Mouse (Mus musculus) stomach, adult 2 months (tissue): ENCODE results near the gene Aldh4a1. TPM values are rescaled to one million over a fixed set of nuclear protein-coding genes. Genes with fewer than 3 reads are reported as not detected.

Experiments used
- polyA plus RNA-seq: library from polyadenylated mRNA; depleted of rRNA; stranded (reverse); fragments of >200 nt; gene quantifications from 2 replicates; pipeline ENCODE4 v1.2.3, GENCODE M21; 2012; rRNA removed

The Aldh4a1 gene
- 20.8 and 26.3 TPM in 2 replicates for polyA plus RNA-seq

DNA sequence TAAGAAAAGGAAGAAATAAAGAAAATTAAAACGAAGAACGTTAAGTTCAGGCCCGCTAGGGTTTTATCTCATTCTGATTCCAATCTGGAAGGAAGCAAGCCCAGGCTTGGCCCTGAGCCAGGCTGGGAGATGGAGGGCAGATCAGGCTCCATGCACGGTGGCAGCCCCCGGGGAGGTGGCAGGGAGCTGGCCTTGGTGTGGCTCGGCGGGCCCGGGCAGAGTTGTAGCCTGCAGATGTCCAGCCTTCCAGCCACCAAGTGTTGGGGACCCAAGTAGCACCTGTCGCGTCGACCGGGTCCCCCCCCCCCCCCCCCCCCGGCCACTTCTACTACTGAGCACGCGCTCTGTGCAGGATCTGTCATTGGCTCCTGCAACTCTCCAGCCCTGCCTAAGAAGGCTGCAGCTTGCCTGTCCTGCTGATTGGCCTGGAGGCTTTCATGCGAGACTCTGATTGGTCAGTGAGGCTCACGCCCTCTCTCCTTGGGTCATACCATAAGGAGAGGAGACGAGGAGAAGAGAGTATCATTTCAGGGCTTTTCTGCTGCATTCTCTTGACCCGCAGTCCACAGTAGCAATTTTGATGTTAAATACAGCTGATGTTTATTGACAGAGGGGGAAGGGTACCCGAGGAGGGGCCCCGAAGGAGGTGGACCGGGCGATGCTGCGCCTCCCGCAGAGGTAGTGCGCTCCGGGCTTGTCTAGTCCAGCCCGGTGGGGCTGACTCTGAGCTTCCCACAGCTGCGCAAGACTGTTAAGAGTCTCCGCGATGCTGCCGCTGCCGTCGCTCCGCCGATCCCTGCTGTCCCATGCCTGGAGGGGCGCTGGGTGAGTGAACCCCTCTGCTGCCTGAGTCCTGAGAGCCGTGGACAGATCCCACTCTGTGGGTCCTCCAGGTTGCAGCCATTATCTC lies at the start of gene Aldh4a1:
Gene Aldh4a1, plus strand, starts transcription at position 494 of the 910 bp plus-strand sequence.

GRCm38 (mm10) chr4:139602357-139603244 lies 20.1 kb upstream of the Aldh4a1 start, which contains the start of gene Gm21969:
Gene Gm21969, plus strand, starts transcription at chr4:139603186.

DNA sequence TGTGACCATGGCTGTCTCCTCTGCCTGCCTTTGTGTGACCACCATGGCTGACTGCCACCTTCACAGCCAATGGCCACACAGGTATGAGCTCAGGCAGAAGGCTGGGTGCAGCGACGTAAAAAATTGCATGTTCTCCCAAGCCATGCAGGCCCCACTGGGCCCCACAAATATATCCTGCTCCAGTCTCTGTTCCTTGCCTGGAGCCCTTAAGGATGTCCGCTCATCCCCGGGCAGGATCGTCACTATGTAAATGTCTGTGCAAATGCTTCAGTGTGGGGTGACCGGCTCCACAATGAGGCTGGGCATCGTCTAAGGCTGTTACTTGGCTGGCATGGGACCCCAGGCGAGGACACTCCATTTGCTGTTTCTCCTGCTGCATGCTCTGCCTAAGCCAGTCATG lies 30.6 kb downstream of the Aldh4a1 start, which contains the start of gene Tas1r2:
Gene Tas1r2, plus strand, starts transcription at position 301 of the 400 bp plus-strand sequence.

Other genes starting within 250 kb of the Aldh4a1 start
- 3.7 and 4.0 TPM in 2 replicates for gene Iffo2, start 92.3 kb upstream of the Aldh4a1 start, polyA plus RNA-seq
- gene Gm21969, start 19.7 kb upstream of the Aldh4a1 start, polyA plus RNA-seq: not detected in 2 replicates
- not detected in 2 replicates for gene Tas1r2, start 30.7 kb downstream of the Aldh4a1 start, polyA plus RNA-seq
- 0.06 and 0.39 TPM in 2 replicates for gene Pax7, start 210.7 kb downstream of the Aldh4a1 start, polyA plus RNA-seq